Mouse (Mus musculus): Measurements from ENCODE around the gene Msantd3. TPM values are rescaled to one million over a fixed set of nuclear protein-coding genes. Genes with fewer than 3 reads are reported as not detected.

Msantd3 gene
- total RNA-seq, 1 experiment: 41.7 TPM

- TF ChIP-seq CHD2 (IDR thresholded peaks at IDR 0.05; ENCODE audit: low read depth, low read length): no peak
- no peak for TF ChIP-seq HCFC1 (IDR thresholded peaks at IDR 0.05; ENCODE audit: borderline replicate concordance, insufficient read depth, low read length)
- no peak for TF ChIP-seq ZNF384 (IDR thresholded peaks at IDR 0.05; ENCODE audit: low read depth, low read length)
- no peak for TF ChIP-seq MAFK (IDR thresholded peaks at IDR 0.05; ENCODE audit: insufficient read depth, low read depth, low read length)
- no peak for TF ChIP-seq ZC3H11A (IDR thresholded peaks at IDR 0.05; ENCODE audit: borderline replicate concordance, low read depth, low read length)
- in situ Hi-C loops (cut with MboI; ENCODE audit: low sequenced_read_pairs in 2 of 2, unreplicated experiment in 2 of 2): no loop called here
- H3K4me1 ChIP-seq (ENCODE audit: control insufficient read depth in 2 of 2, insufficient read depth in 2 of 2, low read length in 2 of 2, poor library complexity in 1 of 2): peaks cover 18 to 26% of the 10 kb centered on the region in 2 experiments
- no peaks in the 10 kb centered on the region for H3K36me3 ChIP-seq (ENCODE audit: control insufficient read depth, insufficient read depth, low read length, poor library complexity, severe bottlenecking)
- no peak overlapping the region for H3K4me3 ChIP-seq (ENCODE audit: insufficient read depth in 1 of 2, low read depth in 1 of 2, low read length in 2 of 2, poor library complexity in 1 of 2, severe bottlenecking in 1 of 2)
- no peak overlapping the region; the same call in 1 of the 2 replicates for H3K9ac ChIP-seq (ENCODE audit: insufficient read depth, low read depth, low read length, poor library complexity, severe bottlenecking)
- DNase-seq (ENCODE audit: low read depth, low spot score): no peak
- peak overlapping the region; percentile 88 for H3K27ac ChIP-seq (ENCODE audit: insufficient read depth, low read depth, low read length, poor library complexity, severe bottlenecking)
- H3K9me3 ChIP-seq (ENCODE audit: control insufficient read depth, insufficient read depth, low read depth, low read length): no peaks in the 10 kb centered on the region
These were observed 36.6 kb downstream of the Msantd3 start for GRCm38 (mm10) chr4:48576361-48576760.

- no peak for TF ChIP-seq MAFK (IDR thresholded peaks at IDR 0.05; ENCODE audit: insufficient read depth, low read depth, low read length)
- no peak for TF ChIP-seq ZNF384 (IDR thresholded peaks at IDR 0.05; ENCODE audit: low read depth, low read length)
- no peak for TF ChIP-seq ZC3H11A (IDR thresholded peaks at IDR 0.05; ENCODE audit: borderline replicate concordance, low read depth, low read length)
- no peak for TF ChIP-seq CHD2 (IDR thresholded peaks at IDR 0.05; ENCODE audit: low read depth, low read length)
- TF ChIP-seq HCFC1 (IDR thresholded peaks at IDR 0.05; ENCODE audit: borderline replicate concordance, insufficient read depth, low read length): no peak
These were observed 38.1 kb downstream of the Msantd3 start for GRCm38 (mm10) chr4:48577831-48578230.

GRCm38 (mm10) chr4:48578399-48578798 lies 38.7 kb downstream of the Msantd3 start:
- in situ Hi-C loops (cut with MboI; ENCODE audit: low sequenced_read_pairs in 2 of 2, unreplicated experiment in 2 of 2): no loop called here
- Histone ChIP-seq H3K9ac (ENCODE audit: insufficient read depth, low read depth, low read length, poor library complexity, severe bottlenecking) (no peak overlapping the region; the same call in 1 of the 2 replicates), H3K27ac (ENCODE audit: insufficient read depth, low read depth, low read length, poor library complexity, severe bottlenecking) (no peak overlapping the region; the same call in 1 of the 2 replicates), H3K4me1 (ENCODE audit: control insufficient read depth in 2 of 2, insufficient read depth in 2 of 2, low read length in 2 of 2, poor library complexity in 1 of 2) (peaks cover 22 to 31% of the 10 kb centered on the region in 2 experiments), H3K36me3 (ENCODE audit: control insufficient read depth, insufficient read depth, low read length, poor library complexity, severe bottlenecking) (no peaks in the 10 kb centered on the region), H3K9me3 (ENCODE audit: control insufficient read depth, insufficient read depth, low read depth, low read length) (no peaks in the 10 kb centered on the region), H3K4me3 (ENCODE audit: insufficient read depth in 1 of 2, low read depth in 1 of 2, low read length in 2 of 2, poor library complexity in 1 of 2, severe bottlenecking in 1 of 2) (no peak overlapping the region)
- TF ChIP-seq ZC3H11A (IDR thresholded peaks at IDR 0.05; ENCODE audit: borderline replicate concordance, low read depth, low read length) (no peak), CHD2 (IDR thresholded peaks at IDR 0.05; ENCODE audit: low read depth, low read length) (no peak), MAFK (IDR thresholded peaks at IDR 0.05; ENCODE audit: insufficient read depth, low read depth, low read length) (no peak), ZNF384 (IDR thresholded peaks at IDR 0.05; ENCODE audit: low read depth, low read length) (no peak), HCFC1 (IDR thresholded peaks at IDR 0.05; ENCODE audit: borderline replicate concordance, insufficient read depth, low read length) (no peak)
- no peak for DNase-seq (ENCODE audit: low read depth, low spot score)

More at GRCm38 (mm10) chr4:48577831-48578230, 38.1 kb downstream of the Msantd3 start:
- in situ Hi-C loops (cut with MboI; ENCODE audit: low sequenced_read_pairs in 2 of 2, unreplicated experiment in 2 of 2): no loop called here
- Histone ChIP-seq H3K4me1 (ENCODE audit: control insufficient read depth in 2 of 2, insufficient read depth in 2 of 2, low read length in 2 of 2, poor library complexity in 1 of 2) (peaks cover 20 to 29% of the 10 kb centered on the region in 2 experiments), H3K27ac (ENCODE audit: insufficient read depth, low read depth, low read length, poor library complexity, severe bottlenecking) (no peak overlapping the region), H3K4me3 (ENCODE audit: insufficient read depth in 1 of 2, low read depth in 1 of 2, low read length in 2 of 2, poor library complexity in 1 of 2, severe bottlenecking in 1 of 2) (no peak overlapping the region), H3K9ac (ENCODE audit: insufficient read depth, low read depth, low read length, poor library complexity, severe bottlenecking) (no peak overlapping the region), H3K36me3 (ENCODE audit: control insufficient read depth, insufficient read depth, low read length, poor library complexity, severe bottlenecking) (no peaks in the 10 kb centered on the region), H3K9me3 (ENCODE audit: control insufficient read depth, insufficient read depth, low read depth, low read length) (no peaks in the 10 kb centered on the region)
- no peak for DNase-seq (ENCODE audit: low read depth, low spot score)

- Histone ChIP-seq H3K27ac (ENCODE audit: insufficient read depth, low read depth, low read length, poor library complexity, severe bottlenecking) (peak overlapping the region; percentile 68; the same call in 1 of the 2 replicates), H3K4me1 (ENCODE audit: control insufficient read depth in 2 of 2, insufficient read depth in 2 of 2, low read length in 2 of 2, poor library complexity in 1 of 2) (peaks cover 22 to 29% of the 10 kb centered on the region in 2 experiments), H3K9me3 (ENCODE audit: control insufficient read depth, insufficient read depth, low read depth, low read length) (no peaks in the 10 kb centered on the region), H3K36me3 (ENCODE audit: control insufficient read depth, insufficient read depth, low read length, poor library complexity, severe bottlenecking) (no peaks in the 10 kb centered on the region), H3K4me3 (ENCODE audit: insufficient read depth in 1 of 2, low read depth in 1 of 2, low read length in 2 of 2, poor library complexity in 1 of 2, severe bottlenecking in 1 of 2) (no peak overlapping the region), H3K9ac (ENCODE audit: insufficient read depth, low read depth, low read length, poor library complexity, severe bottlenecking) (no peak overlapping the region; the same call in 1 of the 2 replicates)
- DNase-seq (ENCODE audit: low read depth, low spot score): peak; percentile 45
- TF ChIP-seq HCFC1 (IDR thresholded peaks at IDR 0.05; ENCODE audit: borderline replicate concordance, insufficient read depth, low read length) (no peak), MAFK (IDR thresholded peaks at IDR 0.05; ENCODE audit: insufficient read depth, low read depth, low read length) (no peak), ZC3H11A (IDR thresholded peaks at IDR 0.05; ENCODE audit: borderline replicate concordance, low read depth, low read length) (no peak), CHD2 (IDR thresholded peaks at IDR 0.05; ENCODE audit: low read depth, low read length) (no peak), ZNF384 (IDR thresholded peaks at IDR 0.05; ENCODE audit: low read depth, low read length) (no peak)
- in situ Hi-C loops (cut with MboI; ENCODE audit: low sequenced_read_pairs in 2 of 2, unreplicated experiment in 2 of 2): no loop called here
These were observed 39.9 kb downstream of the Msantd3 start for GRCm38 (mm10) chr4:48579475-48580110.
